Mouse (Mus musculus): ENCODE results near the gene Gm49711.
"Not testable (repeated sequence)": the region's sequence is repeated elsewhere in the genome, so short reads cannot be mapped to it uniquely, and the experiment has no call there.

DNA sequence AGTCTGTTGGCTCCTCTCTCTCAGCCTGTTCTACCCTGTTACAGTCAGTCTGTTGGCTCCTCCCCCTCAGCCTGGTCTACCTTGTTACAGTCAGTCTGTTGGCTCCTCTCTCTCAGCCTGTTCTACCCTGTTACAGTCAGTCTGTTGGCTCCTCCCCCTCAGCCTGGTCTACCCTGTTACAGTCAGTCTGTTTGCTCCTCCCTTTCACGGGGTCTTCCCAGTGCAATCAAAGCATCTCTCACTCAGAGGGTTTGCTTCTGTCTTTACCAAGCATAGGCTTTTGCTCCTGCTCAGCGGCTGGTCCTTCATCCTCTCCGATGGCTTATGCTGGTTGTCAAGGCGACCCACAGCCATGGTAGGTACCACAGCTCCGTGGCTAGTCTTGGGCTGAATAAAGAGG lies 152.2 kb downstream of the Gm49711 start:
- not testable (repeated sequence) for TF ChIP-seq POLR2A (IDR thresholded peaks at IDR 0.05; ENCODE audit: borderline replicate concordance, extremely low read depth, low read depth, low read length); CTCF (IDR thresholded peaks at IDR 0.05; ENCODE audit: insufficient read depth, low read length)
